Mouse (Mus musculus) intestine, postnatal 0 days (tissue): ENCODE results near the gene Smoc1. TPM values are rescaled to one million over a fixed set of nuclear protein-coding genes. Genes with fewer than 3 reads are reported as not detected.
A peak's percentile ranks its signal among the peaks of the same experiment; 100 is the strongest.

Source experiments
- ATAC-seq: fragments of 200-750 bp; cut with Nextera tagmentation; 2 replicates; pipeline ENCODE4 v1.8.0; 2017; ENCODE audit warnings: mild to moderate bottlenecking, moderate TSS enrichment, moderate library complexity
- H3K27ac ChIP-seq: fragments of 300-500 bp; sonication (generic); 2 replicates; pipeline ENCODE4 v1.5.1; 2014; ENCODE audit warnings: mild to moderate bottlenecking, low read depth, low read length, moderate library complexity
- H3K27me3 ChIP-seq: fragments of 300-500 bp; sonication (generic); replicated peaks from 2 replicates; pipeline ENCODE4 v1.6.1; 2014; ENCODE audit warnings: low read length, mixed read lengths; ENCODE audit not compliant: control insufficient read depth, insufficient read depth
- H3K36me3 ChIP-seq: fragments of 300-500 bp; sonication (generic); 2 replicates; pipeline ENCODE4 v1.6.1; 2014; ENCODE audit warnings: mild to moderate bottlenecking, moderate library complexity; ENCODE audit not compliant: control insufficient read depth, insufficient read depth
- H3K4me1 ChIP-seq: fragments of 300-500 bp; sonication (generic); replicated peaks from 2 replicates; pipeline ENCODE4 v1.6.1; 2014; ENCODE audit warnings: antibody characterized with exemption, low read length, mixed read lengths; ENCODE audit not compliant: control insufficient read depth, insufficient read depth
- H3K4me2 ChIP-seq: fragments of 300-500 bp; sonication (generic); replicated peaks from 2 replicates; pipeline ENCODE4 v1.6.1; 2014; ENCODE audit warnings: low read depth, mild to moderate bottlenecking, moderate library complexity
- H3K4me3 ChIP-seq: fragments of 300-500 bp; sonication (generic); 2 replicates; pipeline ENCODE4 v1.5.1; 2014; ENCODE audit warnings: low read depth, low read length
- H3K9ac ChIP-seq: fragments of 300-500 bp; sonication (generic); 2 replicates; pipeline ENCODE4 v1.6.1; 2014; ENCODE audit warnings: mild to moderate bottlenecking, low read depth, low read length
- H3K9me3 ChIP-seq: fragments of 300-500 bp; sonication (generic); 2 replicates; pipeline ENCODE4 v1.6.1; 2016; ENCODE audit warnings: mixed run types; ENCODE audit not compliant: control insufficient read depth
- CTCF ChIP-seq: sonication (generic); IDR thresholded peaks from 2 replicates; pipeline ENCODE4 v1.5.1; 2016; ENCODE audit warnings: low read depth, mild to moderate bottlenecking, control low read depth, antibody characterized with exemption, moderate library complexity
- WGBS: fragments of 180-500 bp; shearing (Covaris S2); extraction: QIAGEN DNeasy Blood & Tissue Kit; methylation state at CpG from one replicate; pipeline ENCODE4 v1.1.7; 2014; 5-methylcytosine and 5-hydroxymethylcytosine counted together
- polyA plus RNA-seq: library from polyadenylated mRNA; unstranded; fragments of >200 nt; fragmentation: Nextera tagmentation; extraction: Ambion mirVana; gene quantifications from 2 replicates; pipeline ENCODE4 v1.2.1, GENCODE M21; 2015

The Smoc1 gene
- polyA plus RNA-seq, 1 experiment from 2014 or later: 3.9 TPM

GRCm38 (mm10) chr12:81028291-81028920 is 1.8 kb downstream of the Smoc1 start:
- no peak for ATAC-seq
- Histone ChIP-seq H3K4me1 (no peaks in the 10 kb centered on the region), H3K36me3 (no peaks in the 10 kb centered on the region), H3K4me2 (0 out of 2 replicates have a peak overlapping the region, but pooled peaks have one; percentile 13), H3K27ac (no peak overlapping the region), H3K4me3 (no peak overlapping the region), H3K27me3 (peaks cover 29% of the 10 kb centered on the region), H3K9ac (no peak overlapping the region), H3K9me3 (no peaks in the 10 kb centered on the region)
- no peak for TF ChIP-seq CTCF
- 18% methylated on average over 16 of the region's 16 CpGs for WGBS

GRCm38 (mm10) chr12:81029731-81030130 is 3.1 kb downstream of the Smoc1 start:
- no peak overlapping the region for H3K9ac ChIP-seq
- peaks cover 29% of the 10 kb centered on the region for H3K27me3 ChIP-seq
- ATAC-seq: no peak
- no peak overlapping the region for H3K4me2 ChIP-seq
- no peak overlapping the region for H3K4me3 ChIP-seq
- no peak for TF ChIP-seq CTCF
- H3K4me1 ChIP-seq: no peaks in the 10 kb centered on the region
- no peaks in the 10 kb centered on the region for H3K9me3 ChIP-seq
- no peaks in the 10 kb centered on the region for H3K36me3 ChIP-seq
- WGBS: 62% methylated on average over 4 of the region's 4 CpGs
- no peak overlapping the region for H3K27ac ChIP-seq

GRCm38 (mm10) chr12:81031579-81031978 is 5.0 kb downstream of the Smoc1 start:
- Histone ChIP-seq H3K36me3 (no peaks in the 10 kb centered on the region), H3K9me3 (no peaks in the 10 kb centered on the region), H3K4me1 (no peaks in the 10 kb centered on the region), H3K4me2 (no peak overlapping the region), H3K27me3 (peaks cover 21% of the 10 kb centered on the region), H3K9ac (no peak overlapping the region), H3K4me3 (no peak overlapping the region), H3K27ac (no peak overlapping the region)
- no peak for TF ChIP-seq CTCF
- 83% methylated on average over 7 of the region's 7 CpGs for WGBS
- ATAC-seq: no peak

GRCm38 (mm10) chr12:81033389-81034041 is 6.9 kb downstream of the Smoc1 start:
- peak; percentile 64; the same call in 1 of the 2 replicates for ATAC-seq
- WGBS: 51% methylated on average over 15 of the region's 15 CpGs
- TF ChIP-seq CTCF: no peak
- Histone ChIP-seq H3K4me2 (peak overlapping the region; percentile 4; the same call in 1 of the 2 replicates), H3K9ac (no peak overlapping the region), H3K27me3 (peaks cover 2% of the 10 kb centered on the region; the same call in 1 of the 2 replicates), H3K4me3 (no peak overlapping the region), H3K36me3 (no peaks in the 10 kb centered on the region), H3K4me1 (no peaks in the 10 kb centered on the region), H3K9me3 (no peaks in the 10 kb centered on the region), H3K27ac (no peak overlapping the region)

- H3K27ac ChIP-seq: no peak overlapping the region
- no peaks in the 10 kb centered on the region for H3K4me1 ChIP-seq
These were observed 7.4 kb downstream of the Smoc1 start for GRCm38 (mm10) chr12:81034042-81034417.

GRCm38 (mm10) chr12:81035850-81036249 is 9.2 kb downstream of the Smoc1 start:
- no peaks in the 10 kb centered on the region for H3K4me1 ChIP-seq
- H3K27ac ChIP-seq: no peak overlapping the region
- no peak overlapping the region for H3K9ac ChIP-seq
- H3K4me3 ChIP-seq: no peak overlapping the region
- no peaks in the 10 kb centered on the region for H3K9me3 ChIP-seq
- 87% methylated on average over 6 of the region's 6 CpGs for WGBS
- no peak for TF ChIP-seq CTCF
- H3K4me2 ChIP-seq: no peak overlapping the region
- no peak for ATAC-seq
- H3K27me3 ChIP-seq: no peaks in the 10 kb centered on the region
- H3K36me3 ChIP-seq: no peaks in the 10 kb centered on the region

More at GRCm38 (mm10) chr12:81034042-81034417, 7.4 kb downstream of the Smoc1 start:
- no peaks in the 10 kb centered on the region; the same call in 1 of the 2 replicates for H3K27me3 ChIP-seq
- no peak overlapping the region for H3K4me3 ChIP-seq
- no peak; the same call in 1 of the 2 replicates for ATAC-seq
- H3K4me2 ChIP-seq: 0 out of 2 replicates have a peak overlapping the region, but pooled peaks have one; percentile 4
- no peak overlapping the region for H3K9ac ChIP-seq
- WGBS: 58% methylated on average over 4 of the region's 4 CpGs
- H3K9me3 ChIP-seq: no peaks in the 10 kb centered on the region
- H3K36me3 ChIP-seq: no peaks in the 10 kb centered on the region
- no peak for TF ChIP-seq CTCF
